Mouse (Mus musculus): Measurements from ENCODE around the gene Sdf2l1. TPM values are rescaled to one million over a fixed set of nuclear protein-coding genes. Genes with fewer than 3 reads are reported as not detected.
"Not testable (repeated sequence)": the region's sequence is repeated elsewhere in the genome, so short reads cannot be mapped to it uniquely, and the experiment has no call there.

The Sdf2l1 gene
- polyA plus RNA-seq (2015; fragmentation: Nextera tagmentation; extraction: Ambion mirVana) = 26.3 and 26.6 TPM in 2 replicates

DNA sequence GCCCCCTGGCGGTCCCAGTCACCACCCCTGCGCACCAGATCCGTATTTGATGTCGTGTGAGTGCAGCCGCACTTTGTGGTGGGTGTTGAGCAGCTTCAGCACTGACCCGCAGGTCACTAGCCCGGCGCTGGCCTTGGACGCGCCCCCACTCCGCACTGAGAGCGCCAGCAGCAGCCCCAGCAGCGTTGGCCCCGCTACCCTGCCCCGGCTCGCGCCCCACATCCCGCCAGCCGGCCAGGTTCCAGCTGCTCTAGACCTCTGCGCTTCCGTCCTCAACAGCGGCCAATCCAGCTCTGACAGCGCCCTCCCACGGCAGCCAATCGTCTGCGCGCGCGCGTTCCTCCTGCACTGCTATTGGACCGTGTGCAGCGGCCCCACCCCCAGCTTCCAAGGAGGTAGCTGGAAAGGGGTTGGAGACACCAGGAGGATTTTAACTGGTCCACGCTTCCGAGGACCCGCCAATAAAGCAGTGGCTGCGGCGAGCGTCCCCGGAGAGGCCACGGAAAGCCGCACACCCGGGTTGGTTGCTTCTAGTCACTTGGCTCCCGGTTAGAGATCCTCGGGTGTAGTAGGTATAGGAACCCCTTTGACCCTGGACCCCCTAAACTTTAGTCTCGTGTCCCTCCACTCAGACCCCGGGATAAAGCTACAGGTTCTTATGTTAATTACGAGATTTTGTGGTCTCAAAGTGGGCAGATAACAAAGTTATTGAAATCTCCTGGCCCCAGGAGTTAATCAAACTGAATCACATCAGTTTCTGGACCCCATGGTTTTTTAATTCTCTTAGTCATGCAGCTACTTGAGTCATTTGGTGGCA is at the start of gene Sdf2l1:
Sdf2l1 (minus strand) TSS at position 295 of the 817 bp plus-strand sequence.
- Histone ChIP-seq H3K4me3 (ENCODE audit: low read depth, low read length) (peak within 1 kb of the TSS; percentile 89), H3K9me3 (replicated peaks; ENCODE audit: control insufficient read depth, low read length, poor library complexity, severe bottlenecking) (no peaks in the 10 kb centered on the region), H3K36me3 (ENCODE audit: control insufficient read depth, insufficient read depth, low read length) (no peaks in the 10 kb centered on the region), H3K9ac (ENCODE audit: low read depth, low read length) (peak within 1 kb of the TSS; percentile 77), H3K27me3 (ENCODE audit: control insufficient read depth, insufficient read depth, low read depth, low read length) (no peaks in the 10 kb centered on the region), H3K4me1 (ENCODE audit: control insufficient read depth, insufficient read depth, low read length) (peaks cover 13% of the 10 kb centered on the region), H3K4me2 (ENCODE audit: low read length) (peak within 1 kb of the TSS; percentile 99), H3K27ac (ENCODE audit: low read length) (peak within 1 kb of the TSS; percentile 77)
- under 1% methylated on average over 47 of the region's 47 CpGs for WGBS
- ATAC-seq = peak; percentile 99

DNA sequence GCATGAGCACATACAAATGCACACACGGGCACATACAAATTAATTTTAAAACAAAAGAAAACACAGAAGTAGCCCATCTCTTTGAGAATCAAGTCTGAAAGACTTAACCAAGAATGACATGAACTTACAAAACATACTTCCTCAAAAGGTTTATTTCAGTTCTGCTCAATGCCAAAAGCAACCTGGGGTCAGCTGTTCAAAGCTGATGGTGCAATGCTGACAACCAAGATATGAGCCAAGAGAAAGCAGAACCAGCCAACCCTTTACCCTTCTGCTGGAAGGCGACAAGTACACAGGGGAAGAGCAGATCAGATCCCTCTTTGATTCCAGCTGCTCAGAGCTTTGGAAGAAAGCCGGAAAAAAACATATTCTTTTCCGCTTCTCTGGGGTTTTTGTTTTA is 49.2 kb upstream of the Sdf2l1 start:
- no peak overlapping the region for H3K4me3 ChIP-seq (ENCODE audit: low read depth, low read length)
- 81% methylated on average over 4 of the region's 4 CpGs for WGBS
- no peak overlapping the region for H3K4me2 ChIP-seq (ENCODE audit: low read length)
- no peak for ATAC-seq
- no peaks in the 10 kb centered on the region for H3K9me3 ChIP-seq (replicated peaks; ENCODE audit: control insufficient read depth, low read length, poor library complexity, severe bottlenecking)
- no peaks in the 10 kb centered on the region for H3K27me3 ChIP-seq (ENCODE audit: control insufficient read depth, insufficient read depth, low read depth, low read length)
- no peaks in the 10 kb centered on the region for H3K36me3 ChIP-seq (ENCODE audit: control insufficient read depth, insufficient read depth, low read length)
- no peak overlapping the region for H3K9ac ChIP-seq (ENCODE audit: low read depth, low read length)
- H3K27ac ChIP-seq (ENCODE audit: low read length) = no peak overlapping the region
- no peaks in the 10 kb centered on the region for H3K4me1 ChIP-seq (ENCODE audit: control insufficient read depth, insufficient read depth, low read length)

DNA sequence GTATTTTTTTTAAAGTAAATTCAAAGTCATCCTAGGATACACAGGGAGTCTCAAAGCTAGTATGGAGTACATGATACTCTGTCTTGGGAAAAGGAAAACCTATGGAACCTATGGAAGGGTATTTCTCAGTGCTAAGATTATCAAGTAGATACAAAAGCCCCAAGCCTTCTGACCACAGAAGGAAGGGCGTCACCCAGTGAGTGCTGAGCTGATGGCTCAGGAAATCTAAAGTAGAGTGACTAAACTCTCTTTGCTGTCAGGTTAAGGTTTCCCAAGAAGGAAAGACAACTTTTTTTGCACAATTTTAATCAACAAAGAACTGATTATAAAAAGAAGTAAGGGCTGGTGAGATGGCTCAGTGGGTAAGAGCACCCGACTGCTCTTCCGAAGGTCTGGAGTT is 47.5 kb upstream of the Sdf2l1 start:
- Histone ChIP-seq H3K9me3 (replicated peaks; ENCODE audit: control insufficient read depth, low read length, poor library complexity, severe bottlenecking) (no peaks in the 10 kb centered on the region), H3K27me3 (ENCODE audit: control insufficient read depth, insufficient read depth, low read depth, low read length) (no peaks in the 10 kb centered on the region), H3K36me3 (ENCODE audit: control insufficient read depth, insufficient read depth, low read length) (no peaks in the 10 kb centered on the region), H3K4me2 (ENCODE audit: low read length) (no peak overlapping the region), H3K4me1 (ENCODE audit: control insufficient read depth, insufficient read depth, low read length) (no peaks in the 10 kb centered on the region), H3K4me3 (ENCODE audit: low read depth, low read length) (no peak overlapping the region), H3K27ac (ENCODE audit: low read length) (no peak overlapping the region), H3K9ac (ENCODE audit: low read depth, low read length) (no peak overlapping the region)
- ATAC-seq = no peak
- WGBS = 97% methylated on average over 3 of the region's 3 CpGs

DNA sequence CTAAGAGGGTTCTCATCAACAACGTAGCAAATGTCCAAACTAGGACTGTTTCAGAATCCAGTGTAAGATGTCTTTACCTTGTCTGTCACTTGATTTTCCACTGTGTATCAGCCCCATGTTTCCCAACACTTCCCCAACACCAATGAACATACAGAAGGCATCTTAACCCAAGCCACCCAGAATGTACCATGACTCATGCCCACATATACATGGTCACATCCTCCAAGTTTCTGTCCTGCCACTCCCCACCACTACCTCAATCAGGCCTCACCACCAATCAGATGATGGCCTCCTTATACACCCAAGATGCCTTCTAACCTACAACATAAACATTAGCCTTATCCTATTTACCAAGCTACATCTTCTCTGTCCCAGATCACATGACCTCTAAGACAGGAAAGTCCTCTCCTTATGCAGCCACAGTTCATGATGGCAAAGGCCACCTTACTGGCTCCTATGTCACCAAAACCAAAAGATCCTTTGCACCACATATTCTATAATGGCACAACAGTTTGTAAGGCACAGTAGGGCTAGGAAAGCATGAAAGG is 45.5 kb upstream of the Sdf2l1 start:
- no peaks in the 10 kb centered on the region for H3K9me3 ChIP-seq (replicated peaks; ENCODE audit: control insufficient read depth, low read length, poor library complexity, severe bottlenecking)
- no peak for ATAC-seq
- 92% methylated on average over 1 of the region's 1 CpGs for WGBS
- H3K9ac ChIP-seq (ENCODE audit: low read depth, low read length) = no peak overlapping the region
- H3K4me2 ChIP-seq (ENCODE audit: low read length) = no peak overlapping the region
- H3K27me3 ChIP-seq (ENCODE audit: control insufficient read depth, insufficient read depth, low read depth, low read length) = no peaks in the 10 kb centered on the region
- no peak overlapping the region for H3K4me3 ChIP-seq (ENCODE audit: low read depth, low read length)
- peaks cover 1% of the 10 kb centered on the region; the same call in 1 of the 2 replicates for H3K36me3 ChIP-seq (ENCODE audit: control insufficient read depth, insufficient read depth, low read length)
- H3K4me1 ChIP-seq (ENCODE audit: control insufficient read depth, insufficient read depth, low read length) = no peaks in the 10 kb centered on the region
- no peak overlapping the region for H3K27ac ChIP-seq (ENCODE audit: low read length)

DNA sequence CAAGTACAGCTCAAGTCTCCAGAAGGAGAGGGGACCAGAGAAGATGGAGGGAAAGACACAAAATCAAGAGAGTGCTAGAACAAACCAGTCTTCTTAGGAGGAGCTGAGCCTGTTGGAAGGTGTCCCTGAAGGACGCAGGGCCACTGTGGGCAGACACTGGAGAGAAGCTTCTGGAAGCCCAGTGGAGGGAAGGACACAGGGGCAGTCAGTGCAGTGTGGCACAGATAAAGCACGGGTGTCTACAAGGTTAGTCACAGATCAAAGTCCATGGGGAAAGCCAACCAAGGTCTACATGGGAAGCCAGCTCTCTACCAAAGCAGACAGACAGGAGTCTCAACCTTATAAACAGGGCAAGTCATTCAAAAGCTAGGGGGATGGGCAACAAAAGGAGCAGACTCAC is 43.6 kb upstream of the Sdf2l1 start:
- no peaks in the 10 kb centered on the region for H3K27me3 ChIP-seq (ENCODE audit: control insufficient read depth, insufficient read depth, low read depth, low read length)
- no peak overlapping the region for H3K4me2 ChIP-seq (ENCODE audit: low read length)
- no peaks in the 10 kb centered on the region for H3K9me3 ChIP-seq (replicated peaks; ENCODE audit: control insufficient read depth, low read length, poor library complexity, severe bottlenecking)
- H3K36me3 ChIP-seq (ENCODE audit: control insufficient read depth, insufficient read depth, low read length) = peaks cover 5% of the 10 kb centered on the region; the same call in 1 of the 2 replicates
- no peak overlapping the region for H3K4me3 ChIP-seq (ENCODE audit: low read depth, low read length)
- 97% methylated on average over 2 of the region's 2 CpGs for WGBS
- no peak for ATAC-seq
- H3K9ac ChIP-seq (ENCODE audit: low read depth, low read length) = no peak overlapping the region
- H3K4me1 ChIP-seq (ENCODE audit: control insufficient read depth, insufficient read depth, low read length) = no peaks in the 10 kb centered on the region
- no peak overlapping the region for H3K27ac ChIP-seq (ENCODE audit: low read length)

DNA sequence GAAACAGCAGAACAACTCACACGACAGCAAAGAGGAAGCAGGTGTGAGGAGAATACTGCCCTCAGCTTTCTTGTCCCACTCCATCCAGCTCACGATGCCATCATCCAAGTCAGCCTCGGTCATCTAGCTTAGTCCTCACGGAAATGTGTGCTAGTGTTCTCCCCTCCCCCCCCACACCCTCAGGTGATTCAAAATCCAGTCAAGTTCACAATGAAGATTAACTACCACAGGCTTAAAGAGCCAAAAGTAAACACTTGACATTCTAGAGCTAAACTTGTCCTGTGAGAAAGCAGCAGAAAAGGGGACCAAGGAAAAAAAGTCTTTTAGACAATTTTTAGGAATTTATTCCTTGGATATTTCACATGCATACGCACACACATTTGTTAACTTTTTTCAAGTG is 35.9 kb upstream of the Sdf2l1 start:
- Histone ChIP-seq H3K36me3 (ENCODE audit: control insufficient read depth, insufficient read depth, low read length) (peaks cover 7% of the 10 kb centered on the region; the same call in 1 of the 2 replicates), H3K27ac (ENCODE audit: low read length) (no peak overlapping the region), H3K4me2 (ENCODE audit: low read length) (no peak overlapping the region), H3K9me3 (replicated peaks; ENCODE audit: control insufficient read depth, low read length, poor library complexity, severe bottlenecking) (no peaks in the 10 kb centered on the region), H3K4me1 (ENCODE audit: control insufficient read depth, insufficient read depth, low read length) (no peaks in the 10 kb centered on the region), H3K9ac (ENCODE audit: low read depth, low read length) (no peak overlapping the region), H3K4me3 (ENCODE audit: low read depth, low read length) (no peak overlapping the region), H3K27me3 (ENCODE audit: control insufficient read depth, insufficient read depth, low read depth, low read length) (no peaks in the 10 kb centered on the region)
- WGBS = 89% methylated on average over 5 of the region's 5 CpGs
- no peak for ATAC-seq

DNA sequence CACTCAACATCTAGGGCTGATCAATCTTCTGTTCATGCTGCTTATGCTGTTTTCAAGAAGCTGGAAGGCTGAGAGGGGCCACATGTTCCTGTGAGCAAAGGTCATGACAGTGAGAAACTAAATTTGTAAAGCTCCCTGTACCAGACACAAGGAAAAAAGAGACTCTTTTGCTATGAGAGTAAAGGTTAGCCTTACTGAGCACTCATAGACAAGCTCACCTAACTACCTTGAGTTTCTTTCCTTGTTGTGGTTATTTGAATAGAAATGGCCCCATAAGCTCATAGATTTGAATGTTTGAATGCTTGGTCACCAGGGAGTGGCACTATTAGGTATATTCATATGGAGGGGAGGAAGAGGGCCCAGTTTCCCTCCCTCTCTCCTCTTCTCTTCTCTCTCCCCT is 35.0 kb upstream of the Sdf2l1 start:
- H3K36me3 ChIP-seq (ENCODE audit: control insufficient read depth, insufficient read depth, low read length) = peaks cover 2% of the 10 kb centered on the region; the same call in 1 of the 2 replicates
- ATAC-seq = no peak
- no peak overlapping the region for H3K4me3 ChIP-seq (ENCODE audit: low read depth, low read length)
- no peaks in the 10 kb centered on the region for H3K9me3 ChIP-seq (replicated peaks; ENCODE audit: control insufficient read depth, low read length, poor library complexity, severe bottlenecking)
- H3K27me3 ChIP-seq (ENCODE audit: control insufficient read depth, insufficient read depth, low read depth, low read length) = no peaks in the 10 kb centered on the region
- H3K4me1 ChIP-seq (ENCODE audit: control insufficient read depth, insufficient read depth, low read length) = no peaks in the 10 kb centered on the region
- H3K4me2 ChIP-seq (ENCODE audit: low read length) = no peak overlapping the region
- H3K27ac ChIP-seq (ENCODE audit: low read length) = no peak overlapping the region
- no peak overlapping the region for H3K9ac ChIP-seq (ENCODE audit: low read depth, low read length)

DNA sequence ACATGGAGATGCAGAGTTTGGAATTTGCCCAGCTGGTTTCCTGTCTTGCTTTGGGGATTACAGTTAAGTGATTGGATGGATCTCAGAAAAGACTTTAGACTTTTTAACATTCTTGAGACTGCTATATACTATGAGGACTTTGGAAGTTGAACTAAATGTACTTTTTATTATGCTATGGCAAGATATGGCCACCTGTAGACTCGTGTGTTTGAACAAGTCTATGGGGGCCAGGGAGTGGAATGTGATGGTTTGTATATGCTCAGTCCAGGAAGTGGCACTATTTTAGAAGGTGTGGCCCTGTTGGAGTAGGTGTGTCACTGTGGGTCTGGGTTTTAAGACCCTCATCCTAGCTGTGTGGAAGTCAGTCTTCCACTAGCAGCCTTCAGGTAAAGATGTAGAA is 33.3 kb upstream of the Sdf2l1 start:
- H3K9ac ChIP-seq (ENCODE audit: low read depth, low read length); H3K4me2 ChIP-seq (ENCODE audit: low read length); H3K27me3 ChIP-seq (ENCODE audit: control insufficient read depth, insufficient read depth, low read depth, low read length); H3K27ac ChIP-seq (ENCODE audit: low read length); ATAC-seq; H3K9me3 ChIP-seq (replicated peaks; ENCODE audit: control insufficient read depth, low read length, poor library complexity, severe bottlenecking); H3K36me3 ChIP-seq (ENCODE audit: control insufficient read depth, insufficient read depth, low read length); H3K4me1 ChIP-seq (ENCODE audit: control insufficient read depth, insufficient read depth, low read length); H3K4me3 ChIP-seq (ENCODE audit: low read depth, low read length): not testable (repeated sequence)
- 90% methylated on average over 1 of the region's 1 CpGs for WGBS

DNA sequence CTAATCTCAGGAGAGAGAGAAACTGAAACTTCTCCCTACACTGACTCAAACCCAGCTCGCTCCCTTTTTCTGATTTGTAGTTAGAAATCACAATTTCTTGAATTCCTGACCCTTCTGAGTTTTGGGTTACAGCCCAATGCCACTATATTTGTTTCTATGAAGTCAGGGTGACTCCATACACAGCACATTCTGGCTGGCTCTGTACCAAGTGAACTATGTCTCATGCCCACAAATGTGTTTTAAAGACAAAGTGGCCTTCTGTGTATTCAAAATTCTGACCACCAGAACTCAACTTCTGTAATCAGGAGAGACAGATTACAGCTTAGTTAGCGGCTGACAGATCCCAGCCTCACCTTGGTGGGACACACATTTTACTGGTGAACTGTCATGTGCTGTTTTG is 22.2 kb upstream of the Sdf2l1 start:
- Histone ChIP-seq H3K4me1 (ENCODE audit: control insufficient read depth, insufficient read depth, low read length) (no peaks in the 10 kb centered on the region), H3K27me3 (ENCODE audit: control insufficient read depth, insufficient read depth, low read depth, low read length) (no peaks in the 10 kb centered on the region), H3K9me3 (replicated peaks; ENCODE audit: control insufficient read depth, low read length, poor library complexity, severe bottlenecking) (no peaks in the 10 kb centered on the region), H3K4me2 (ENCODE audit: low read length) (no peak overlapping the region), H3K9ac (ENCODE audit: low read depth, low read length) (no peak overlapping the region), H3K4me3 (ENCODE audit: low read depth, low read length) (no peak overlapping the region), H3K27ac (ENCODE audit: low read length) (no peak overlapping the region), H3K36me3 (ENCODE audit: control insufficient read depth, insufficient read depth, low read length) (peaks cover 14% of the 10 kb centered on the region; the same call in 1 of the 2 replicates)
- 99% methylated on average over 2 of the region's 2 CpGs for WGBS
- ATAC-seq = no peak

Measured in midbrain, embryonic 16.5 days (tissue).